Mouse (Mus musculus) layer of hippocampus, adult 18-20 months (tissue): ENCODE data around the gene Golm1. TPM values are rescaled to one million over a fixed set of nuclear protein-coding genes. Genes with fewer than 3 reads are reported as not detected.
A peak's percentile ranks its signal among the peaks of the same experiment; 100 is the strongest.
"Not testable (repeated sequence)": the region's sequence is repeated elsewhere in the genome, so short reads cannot be mapped to it uniquely, and the experiment has no call there.

Experiments used
- DNase-seq, 2 experiments: peaks; one replicate each; pipeline ENCODE4 v3.0.0; 2022; ENCODE audit warnings: low spot score in 2 of 2
- long read RNA-seq: library from polyadenylated mRNA; stranded (forward); transcript quantifications from one replicate; pipeline ENCODE4 v2.0.0, GENCODE M21; 2021
- total RNA-seq, 2 experiments: library from RNA; stranded (reverse); gene quantifications; 2 replicates each; pipeline ENCODE4 v1.2.3; 2021

Golm1 gene
- total RNA-seq, result 10 to 100 TPM; 63.2 to 71.2 TPM
- long read RNA-seq, transcript Golm1-201 (10 exons, 3,954 nt), result major isoform, 156 of 200 reads
- long read RNA-seq, partial matches to known transcripts, result 7 of 200 reads
- long read RNA-seq, other reads (novel, unspliced or antisense), result 36 of 200 reads

DNA sequence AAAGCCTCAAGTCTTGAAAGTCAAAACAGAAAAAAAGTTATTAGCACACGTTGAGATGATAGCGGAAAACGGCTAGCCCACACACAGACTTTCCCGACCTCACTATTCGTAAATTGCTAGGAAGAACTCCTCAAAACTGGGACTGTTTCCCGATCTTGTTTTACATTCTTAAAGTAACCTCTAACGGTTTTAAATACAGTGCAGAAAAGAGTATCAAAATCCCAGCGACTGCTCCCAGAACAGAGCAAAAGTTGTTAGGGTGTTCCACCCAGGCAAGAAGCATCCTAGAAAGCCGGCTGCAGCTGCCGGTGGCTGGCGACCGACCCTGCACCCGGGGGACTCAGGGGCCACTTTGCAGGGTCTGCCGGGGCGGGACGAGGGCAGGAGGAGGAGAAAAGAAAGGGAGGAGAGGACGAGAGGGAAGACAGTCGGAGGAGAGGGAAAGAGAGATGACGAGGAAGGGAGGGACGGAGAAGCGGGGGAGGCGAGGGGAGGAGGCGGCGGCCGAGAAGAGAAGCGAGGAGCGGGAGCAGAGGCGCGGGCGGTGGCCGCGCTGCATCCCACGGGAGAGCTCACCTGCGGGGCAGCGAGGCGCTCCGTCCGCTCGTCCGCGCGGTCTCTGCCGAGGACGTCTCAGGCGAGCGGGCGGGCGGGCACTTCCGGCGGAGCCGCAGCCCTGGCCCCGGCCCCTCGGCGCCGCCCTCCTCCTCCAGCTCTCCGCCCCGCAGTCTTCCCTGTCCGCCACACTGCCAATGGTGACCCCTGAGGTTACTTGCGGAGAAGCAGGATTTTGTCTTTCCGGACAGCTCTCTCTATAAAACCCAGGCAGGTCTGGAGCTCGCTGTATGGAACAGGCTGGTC, at the start of gene Golm1:
Gene Golm1 (minus strand): TSS at position 661 of the 861 bp plus-strand sequence.
- peak in 1 of 2 experiments; percentile 53 for DNase-seq

DNA sequence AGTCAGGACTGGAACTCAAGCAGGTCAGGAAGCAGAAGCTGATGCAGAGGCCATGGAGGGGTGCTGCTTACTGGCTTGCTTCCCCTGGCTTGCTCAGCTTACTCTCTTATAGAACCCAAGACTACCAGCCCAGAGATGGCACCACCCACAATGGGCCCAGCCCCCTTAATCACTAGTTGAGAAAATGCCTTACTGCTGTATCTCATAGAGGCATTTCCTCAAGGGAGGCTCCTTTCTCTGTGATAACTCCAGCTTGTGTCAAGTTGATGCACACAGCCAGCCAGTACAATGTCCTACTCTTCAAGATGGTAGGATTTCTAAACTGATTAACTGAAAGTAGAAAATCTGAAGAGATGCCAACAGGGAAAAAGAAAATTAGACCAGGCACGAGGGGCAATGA, 46.5 kb upstream of the Golm1 start:
- DNase-seq, result not testable (repeated sequence)

DNA sequence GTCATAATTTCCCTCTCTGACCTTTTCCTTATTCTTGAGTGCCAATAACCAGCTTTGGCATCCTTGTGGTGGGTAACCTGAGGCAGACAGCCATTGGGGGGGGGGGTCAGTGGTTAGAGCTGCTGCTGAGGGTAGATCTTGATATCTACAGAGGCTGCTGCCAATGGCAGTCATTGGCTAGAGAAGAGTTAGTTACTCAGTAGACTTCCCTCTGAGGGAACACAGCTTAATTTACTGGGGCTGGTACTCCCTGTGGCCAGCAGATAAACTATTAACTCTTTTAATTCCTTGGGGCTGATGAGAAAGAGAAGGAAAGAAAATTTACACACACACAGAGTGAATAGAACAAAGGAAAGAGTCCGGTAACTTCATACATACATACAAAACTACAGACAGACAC, 43.9 kb upstream of the Golm1 start:
- no peak for DNase-seq

DNA sequence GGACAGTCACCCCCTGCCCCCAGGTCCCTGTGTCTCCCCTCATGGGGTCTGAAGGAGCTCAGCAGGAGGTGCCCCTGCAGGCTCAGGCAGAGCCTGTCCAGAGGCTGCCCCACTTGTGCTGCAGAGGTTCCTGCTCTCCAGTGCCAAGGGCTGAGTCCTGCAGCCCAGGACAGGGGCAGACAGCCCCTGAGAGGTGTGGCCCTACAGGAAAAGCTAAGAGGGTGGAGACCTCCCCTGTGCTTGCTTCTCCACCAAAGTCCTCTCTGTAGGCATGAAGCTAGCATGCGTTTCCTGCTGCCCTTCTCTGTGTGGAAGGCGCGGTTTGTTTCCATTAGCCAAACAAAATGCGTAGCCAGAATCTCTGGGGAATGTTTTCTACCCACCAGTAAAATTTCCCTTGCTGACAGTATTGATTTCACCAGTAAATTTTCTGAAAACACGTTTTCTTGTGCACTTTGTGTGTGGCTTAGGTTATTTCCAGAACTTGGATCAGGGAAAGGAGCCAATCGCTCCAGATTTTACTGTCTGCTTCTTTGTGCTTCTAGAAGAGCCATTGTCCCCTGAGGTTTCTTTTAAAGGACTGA, 43.3 kb upstream of the Golm1 start:
- not testable (repeated sequence) for DNase-seq

DNA sequence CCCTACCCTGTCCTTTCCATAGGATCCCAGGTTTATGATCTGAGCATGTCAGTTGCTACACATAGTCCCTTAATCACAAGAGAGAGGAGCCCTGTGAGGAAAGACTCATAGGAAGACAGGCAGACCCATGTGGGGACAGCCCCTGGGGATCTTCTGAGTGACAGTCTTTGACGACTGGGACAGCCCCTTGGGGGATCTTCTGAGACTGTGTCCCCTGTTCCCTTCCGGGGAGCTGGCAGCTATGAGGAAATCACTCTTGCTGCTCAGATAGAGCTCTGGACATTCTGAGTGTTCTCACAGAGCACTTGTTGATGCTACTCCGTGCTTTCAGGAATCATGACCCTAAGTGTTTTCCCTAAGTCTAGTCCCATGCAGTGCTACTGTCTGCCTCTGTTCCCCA, 38.1 kb upstream of the Golm1 start:
- DNase-seq, result no peak

DNA sequence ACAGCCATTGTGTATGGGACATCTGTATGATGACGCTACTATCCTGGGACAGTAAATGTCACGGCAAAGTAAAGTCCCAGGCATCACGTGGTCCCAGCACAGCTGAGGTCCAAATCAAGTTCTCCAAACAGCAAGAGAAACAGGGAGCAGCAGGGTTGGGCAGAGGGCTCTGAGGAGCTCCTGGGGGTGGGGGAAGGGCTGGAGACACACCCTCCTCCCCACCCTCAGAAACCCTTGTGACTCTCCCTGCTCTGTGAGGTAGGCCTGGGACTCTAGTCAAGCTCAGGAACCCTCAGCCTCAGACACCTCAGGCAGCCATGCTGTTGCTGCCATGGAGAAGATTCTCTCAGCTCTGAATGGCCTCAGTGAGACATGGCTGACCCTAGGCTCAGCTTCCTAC, 36.4 kb upstream of the Golm1 start, which contains the start of gene Spata31d1b:
Gene Spata31d1b (plus strand): TSS at position 301 of the 400 bp plus-strand sequence.
- DNase-seq, result not testable (repeated sequence)

DNA sequence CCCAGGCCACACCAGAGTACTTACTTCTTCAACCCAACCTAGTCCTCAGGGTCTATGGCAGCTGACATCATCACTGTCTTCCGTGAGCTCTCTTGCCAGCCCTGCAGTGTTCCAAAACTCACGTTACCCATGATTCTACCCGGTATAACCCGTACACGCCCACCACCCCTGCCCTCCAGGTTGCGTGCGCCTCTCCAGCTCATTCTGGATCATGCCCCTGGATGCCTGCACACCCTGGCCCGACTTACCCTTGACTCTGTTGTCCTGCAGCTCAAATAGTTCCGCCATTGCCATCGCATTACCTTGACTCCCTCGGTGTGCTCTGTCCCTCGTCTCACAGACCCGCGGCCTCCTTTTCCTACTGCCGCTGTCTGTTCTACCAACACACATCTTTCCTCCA, 34.6 kb upstream of the Golm1 start, which contains the start of gene Spata31d1a:
Gene Spata31d1a (minus strand): TSS at position 101 of the 400 bp plus-strand sequence.
- DNase-seq, result no peak

DNA sequence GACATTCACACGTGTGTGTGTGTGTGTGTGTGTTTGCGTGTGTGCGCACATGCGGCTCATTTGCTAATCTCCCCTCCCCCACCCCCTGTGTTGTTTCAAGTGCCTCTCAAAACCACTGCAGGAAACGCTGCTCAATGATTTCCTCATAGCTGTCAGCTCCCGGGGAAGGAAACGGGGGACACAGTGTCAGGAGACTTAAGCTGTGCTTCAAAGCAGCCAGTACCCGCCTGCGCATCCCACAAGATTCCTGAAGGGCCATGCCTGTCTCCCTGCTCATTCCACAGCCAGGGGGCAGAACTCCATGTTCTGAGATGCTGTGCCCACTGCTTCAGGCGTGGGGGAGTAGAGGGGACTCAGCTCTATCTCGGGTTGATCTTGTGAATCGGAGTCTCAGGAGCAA, 29.0 kb upstream of the Golm1 start:
- DNase-seq, result peak; percentile 22 to 33

DNA sequence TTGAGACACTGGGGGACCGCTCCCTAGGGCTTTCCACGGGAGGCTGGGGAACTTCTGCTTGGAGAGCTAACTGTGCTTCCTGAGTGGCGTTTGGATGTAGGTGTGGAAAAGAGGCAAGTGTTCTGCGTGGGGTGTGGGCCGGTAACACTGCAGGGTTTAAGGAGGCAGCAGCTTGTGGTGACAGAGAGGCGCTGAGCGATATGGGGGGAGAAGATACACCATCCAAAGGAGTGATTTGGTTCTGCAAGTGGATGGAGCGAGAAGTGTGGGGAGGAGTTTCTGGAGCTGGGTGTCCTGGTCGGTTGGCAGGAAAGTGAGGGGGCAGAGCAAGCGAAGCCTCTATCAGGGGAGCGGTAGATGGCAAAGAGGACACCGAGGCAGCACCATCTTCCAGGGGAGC, 27.9 kb upstream of the Golm1 start:
- peak in 1 of 2 experiments; percentile 21 for DNase-seq

DNA sequence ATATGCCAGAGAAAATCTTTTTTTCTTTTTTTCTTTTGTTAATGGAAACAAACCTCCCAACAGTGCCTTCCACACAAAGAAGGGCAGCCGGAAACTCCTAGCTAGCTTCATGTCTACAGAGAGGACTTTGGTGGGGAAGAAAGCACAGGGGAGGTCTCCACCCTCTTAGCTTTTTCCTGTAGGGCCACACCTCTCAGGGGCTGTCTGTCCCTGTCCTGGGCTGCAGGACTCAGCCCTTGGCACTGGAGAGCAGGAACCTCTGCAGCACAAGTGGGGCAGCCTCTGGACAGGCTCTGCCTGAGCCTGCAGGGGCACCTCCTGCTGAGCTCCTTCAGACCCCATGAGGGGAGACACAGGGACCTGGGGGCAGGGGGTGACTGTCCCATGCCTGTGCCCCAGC, 24.5 kb upstream of the Golm1 start:
- DNase-seq, result not testable (repeated sequence)

DNA sequence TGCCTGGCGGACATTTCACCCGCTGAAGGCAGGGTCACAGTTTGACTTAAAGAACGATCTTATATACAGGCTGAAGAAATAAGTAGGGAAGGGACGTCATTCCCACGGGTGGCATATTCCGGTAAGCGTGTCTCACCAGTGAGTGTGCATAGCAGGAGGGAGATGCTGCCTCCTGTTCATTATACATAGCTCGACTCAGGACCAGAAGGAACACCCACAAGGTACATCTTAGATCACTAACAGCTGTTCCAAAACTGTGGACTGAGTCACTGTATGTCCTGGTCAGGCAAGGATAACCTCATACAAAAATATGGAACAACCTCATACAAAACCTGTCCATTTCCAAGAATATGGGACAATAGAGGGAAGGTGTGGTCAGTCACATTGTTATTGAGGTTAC, 23.5 kb upstream of the Golm1 start:
- no peak for DNase-seq

DNA sequence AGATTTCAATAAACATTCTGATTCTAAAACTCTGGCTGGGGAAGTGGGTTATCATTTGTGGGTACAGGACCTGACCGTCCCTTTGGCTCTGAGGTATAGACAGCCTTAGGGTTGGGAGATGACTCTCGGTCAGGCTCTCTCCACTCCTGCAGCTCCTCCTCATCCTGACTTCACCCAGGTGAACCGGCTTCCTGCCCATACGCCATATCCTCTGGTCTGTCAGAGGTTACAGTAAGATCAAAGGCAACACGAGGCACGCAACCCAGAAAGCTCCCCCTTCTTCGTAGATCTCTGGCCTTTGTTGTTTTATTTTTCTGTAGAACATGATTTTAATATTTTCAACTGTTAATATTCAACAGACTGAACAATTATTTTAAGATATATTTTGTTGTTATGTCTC, 20.2 kb upstream of the Golm1 start:
- no peak for DNase-seq

DNA sequence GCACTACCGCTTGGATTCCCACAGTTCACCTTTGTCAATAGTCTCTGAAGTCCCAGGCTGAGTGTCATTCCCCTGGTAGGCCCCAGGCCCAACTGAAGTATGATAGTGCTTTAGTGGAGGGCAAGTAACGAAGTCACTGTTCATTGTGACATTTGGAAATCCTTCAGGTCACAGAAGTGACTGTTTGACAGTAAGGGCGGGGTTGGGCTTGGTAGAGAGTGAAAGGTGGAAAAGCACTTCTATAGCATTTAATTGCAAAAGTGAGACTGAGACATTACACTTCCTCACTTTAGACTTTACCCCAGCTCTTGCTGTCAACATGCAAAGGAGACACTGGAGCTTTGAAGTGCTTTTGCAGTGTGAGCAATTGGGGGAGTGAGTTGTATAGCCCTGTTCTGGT, 18.4 kb upstream of the Golm1 start, which contains the start of gene 4921517D22Rik:
Gene 4921517D22Rik (minus strand): TSS at position 101 of the 400 bp plus-strand sequence.
- DNase-seq, result no peak

DNA sequence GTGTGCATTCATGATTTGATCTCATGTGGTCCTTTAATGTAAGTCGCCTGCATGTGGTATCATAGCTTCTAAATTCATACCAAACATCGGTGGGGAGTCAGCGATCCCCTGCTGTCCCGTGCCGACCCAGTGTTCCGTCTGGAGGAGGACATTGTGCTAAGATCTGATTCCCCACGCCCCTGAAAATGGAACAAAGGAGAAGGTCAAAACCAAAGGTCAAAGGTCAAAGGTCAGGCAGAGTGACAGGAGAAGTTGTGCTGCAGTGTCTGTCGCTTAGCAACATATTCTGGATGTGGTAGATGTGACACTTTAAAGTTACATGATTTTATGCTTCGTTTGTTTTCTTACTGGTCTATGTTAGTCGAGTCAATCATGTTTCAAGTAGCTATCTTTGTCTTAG, 15.9 kb upstream of the Golm1 start:
- DNase-seq, result no peak

DNA sequence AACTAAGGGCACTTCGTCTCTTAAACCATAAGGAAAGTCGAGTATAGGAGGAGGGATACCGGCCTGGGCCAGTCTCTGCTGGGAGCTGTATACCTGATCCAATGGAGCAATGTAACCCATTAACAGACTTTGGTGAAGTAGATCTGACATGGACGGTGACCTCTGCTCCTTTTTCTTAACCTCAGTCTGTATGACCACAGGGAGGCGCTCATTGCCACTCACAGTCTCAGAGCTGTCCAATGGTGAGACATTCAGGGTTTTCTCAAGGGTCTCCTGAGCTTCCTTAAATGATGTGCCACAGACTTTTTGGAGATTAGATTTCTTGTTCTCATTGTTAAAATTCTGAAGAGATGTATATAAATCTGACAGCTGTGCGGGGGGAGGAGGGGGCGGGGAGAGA, 15.0 kb upstream of the Golm1 start:
- no peak for DNase-seq

DNA sequence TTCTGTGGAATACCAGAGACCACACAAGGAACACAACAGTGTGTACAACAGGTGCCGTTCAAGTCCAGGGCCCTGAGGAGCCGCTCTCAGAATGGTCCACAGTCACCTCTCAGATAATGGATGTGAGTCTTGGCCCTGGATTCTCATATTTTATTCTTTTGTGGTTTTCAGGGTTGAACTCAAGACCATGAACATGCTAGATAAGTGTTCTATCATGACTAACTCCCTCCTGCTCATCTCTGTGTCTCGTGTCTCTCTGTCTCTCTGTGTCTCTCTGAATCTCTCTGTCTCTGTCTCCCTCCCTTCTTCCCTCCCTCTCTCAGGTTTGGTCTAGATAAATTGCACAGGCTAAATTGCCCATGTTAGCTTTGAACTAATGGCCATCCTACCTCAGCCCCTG, 14.2 kb upstream of the Golm1 start:
- DNase-seq, result no peak

DNA sequence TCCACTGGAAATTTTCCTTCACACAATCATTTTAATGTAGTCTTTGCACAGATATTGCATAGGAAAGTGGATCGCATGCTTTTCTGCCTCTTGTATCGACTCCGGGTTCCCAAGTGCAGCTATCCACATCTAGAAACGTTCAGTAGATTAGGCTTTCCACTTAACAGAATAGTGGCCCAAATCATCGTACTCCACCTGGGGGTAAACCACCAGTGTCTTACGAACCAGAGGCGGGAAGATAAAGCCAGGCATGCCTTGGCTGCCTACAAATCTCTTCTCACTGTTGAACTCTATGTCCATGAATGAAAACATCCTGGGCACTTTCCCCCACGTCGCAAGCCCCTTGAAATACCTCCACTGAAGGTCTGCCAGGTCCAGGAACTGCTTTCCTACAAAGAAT, 13.7 kb upstream of the Golm1 start:
- DNase-seq, result no peak

DNA sequence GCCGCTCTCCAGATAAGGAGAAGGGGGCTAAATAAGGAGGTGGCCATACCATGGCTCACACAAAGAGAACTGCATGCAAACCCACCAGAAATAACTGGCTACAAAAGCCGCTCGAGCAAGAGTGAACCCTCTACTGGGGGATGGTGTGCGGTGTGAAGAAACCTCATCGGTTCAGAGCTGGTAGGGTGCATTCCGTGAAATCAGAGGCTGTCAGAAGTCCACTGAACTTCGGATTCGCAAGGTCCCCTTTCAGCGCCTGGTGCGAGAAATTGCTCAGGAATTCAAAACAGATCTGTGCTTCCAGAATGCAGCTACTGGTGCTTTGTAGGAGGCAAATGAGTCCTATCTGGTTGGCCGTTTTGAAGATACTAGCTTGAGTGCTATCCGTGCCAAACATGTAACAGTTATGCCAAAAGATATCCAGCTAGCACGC, 12.7 kb upstream of the Golm1 start:
- no peak for DNase-seq

DNA sequence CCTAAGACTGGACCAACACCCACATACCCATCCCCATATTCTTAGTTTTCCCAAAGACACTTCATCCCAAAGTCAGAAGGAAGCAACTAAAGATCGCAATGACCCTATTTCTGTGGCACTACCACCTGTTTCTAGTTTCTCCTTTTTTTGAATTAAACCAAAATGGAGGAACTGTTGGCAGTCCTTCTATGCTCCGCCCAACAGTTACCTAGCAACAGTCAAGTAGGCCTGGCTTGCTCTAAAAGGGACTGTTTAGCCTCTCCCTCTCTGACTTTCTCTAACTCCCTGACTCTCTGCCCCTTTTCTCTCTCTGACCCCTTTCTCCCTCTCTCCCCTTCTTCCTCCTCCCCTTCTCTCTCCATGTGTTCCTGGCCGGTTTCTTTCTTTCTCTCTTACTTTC, 9.6 kb upstream of the Golm1 start:
- DNase-seq, result no peak

DNA sequence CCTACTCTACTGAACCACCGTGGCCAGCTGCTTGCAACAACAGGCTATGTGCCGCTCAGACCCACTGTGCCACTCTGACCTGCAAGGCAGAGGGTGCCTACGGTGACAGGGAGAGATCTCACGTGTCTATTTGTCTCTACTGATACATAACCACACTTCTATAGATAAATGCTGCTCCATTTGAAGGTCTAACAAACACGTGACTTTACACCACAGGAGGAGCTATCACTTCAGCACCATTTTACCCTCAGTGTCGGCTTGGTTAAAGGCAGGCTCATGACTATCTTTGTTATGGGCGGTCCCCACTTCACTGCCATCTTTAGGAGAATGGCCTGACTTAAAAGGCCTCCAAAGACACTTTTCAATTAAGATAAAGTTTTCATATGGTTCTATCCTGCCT, 7.0 kb upstream of the Golm1 start:
- DNase-seq, result no peak

DNA sequence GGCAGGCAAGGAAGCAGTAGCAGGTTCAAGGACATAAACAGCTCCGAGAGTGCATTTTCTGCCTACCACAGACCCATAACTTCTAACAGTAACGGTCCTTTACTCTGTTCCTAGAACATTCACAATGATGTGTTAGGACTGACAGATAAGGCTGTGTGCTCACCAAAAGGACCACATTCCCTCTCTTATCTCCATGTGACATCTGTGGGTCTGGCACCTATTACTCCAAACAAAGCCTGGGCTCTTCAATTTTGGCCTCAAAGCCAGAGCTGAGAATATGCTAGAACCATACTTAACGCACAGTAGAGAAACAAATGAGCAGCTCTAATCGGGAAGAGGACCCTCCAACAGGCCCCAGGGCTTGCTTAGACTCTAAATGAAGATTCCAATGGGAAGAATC, 4.3 kb upstream of the Golm1 start:
- no peak for DNase-seq

DNA sequence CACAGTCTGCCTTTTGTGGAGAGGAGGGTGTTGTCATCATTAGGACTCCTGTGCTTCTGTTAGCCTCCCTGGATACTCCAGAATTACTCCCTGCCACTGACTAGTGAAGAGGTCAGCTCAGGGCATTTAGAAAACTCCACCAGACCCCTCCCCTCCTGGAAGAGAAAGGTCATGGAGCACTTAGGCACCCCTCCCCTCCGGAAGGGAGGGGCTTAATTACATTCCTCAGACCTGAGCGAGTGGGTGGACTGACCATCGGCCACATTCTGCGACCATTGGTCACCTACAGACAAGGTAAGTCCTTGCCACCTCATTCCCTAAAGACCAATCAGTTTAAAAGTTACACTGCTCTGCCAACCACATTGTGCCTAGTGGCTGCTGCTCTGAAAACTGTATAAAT, 3.7 kb upstream of the Golm1 start:
- DNase-seq, result no peak
